Mouse (Mus musculus) megakaryocyte progenitor cell, adult 5-6 weeks (primary cell): Measurements from ENCODE around the gene Xaf1. TPM values are rescaled to one million over a fixed set of nuclear protein-coding genes. Genes with fewer than 3 reads are reported as not detected.
A peak's percentile ranks its signal among the peaks of the same experiment; 100 is the strongest.

Experiments used
- ATAC-seq: replicated peaks from 2 replicates; pipeline ENCODE4 v1.8.0; 2016; ENCODE audit warnings: mild to moderate bottlenecking, moderate TSS enrichment, inconsistent platforms; ENCODE audit not compliant: poor library complexity
- total RNA-seq, 2 experiments: library from RNA; stranded (forward) in 1 of 2; stranded (reverse) in 1 of 2; fragments of 157-497, 149-512 nt in 1 of 2; fragments of 200-1000 nt in 1 of 2; gene quantifications; 2 replicates each; pipeline versions ENCODE4 v1.2.3 to v1.2.4; 2015 to 2017

Gene Xaf1
- total RNA-seq (2015): 7.2 and 16.1 TPM in 2 replicates
- total RNA-seq (2017): 3.5 and 17.4 TPM in 2 replicates

- ATAC-seq: peak; percentile 96
Measured at GRCm38 (mm10) chr11:72301334-72301733, at the start of gene Xaf1. Gene Xaf1, plus strand, starts transcription at chr11:72301629.

GRCm38 (mm10) chr11:72255629-72256028 lies 45.8 kb upstream of the Xaf1 start:
- ATAC-seq: no peak

GRCm38 (mm10) chr11:72256441-72256840 lies 45.0 kb upstream of the Xaf1 start:
- ATAC-seq: no peak

- no peak for ATAC-seq
Measured at GRCm38 (mm10) chr11:72265483-72265882, 35.9 kb upstream of the Xaf1 start.

GRCm38 (mm10) chr11:72266207-72266959 lies 35.0 kb upstream of the Xaf1 start:
- peak; percentile 91 for ATAC-seq

- ATAC-seq: peak; percentile 49; the same call in 1 of the 2 replicates
Measured at GRCm38 (mm10) chr11:72266960-72267560, 34.4 kb upstream of the Xaf1 start, which contains the start of gene Slc13a5. Gene Slc13a5, minus strand, starts transcription at chr11:72267222.

- no peak for ATAC-seq
Measured at GRCm38 (mm10) chr11:72271761-72272160, 29.7 kb upstream of the Xaf1 start.

GRCm38 (mm10) chr11:72273341-72273740 lies 28.1 kb upstream of the Xaf1 start:
- no peak for ATAC-seq

- no peak for ATAC-seq
Measured at GRCm38 (mm10) chr11:72281143-72281851, 20.1 kb upstream of the Xaf1 start.

- no peak for ATAC-seq
Measured at GRCm38 (mm10) chr11:72281852-72282400, 19.5 kb upstream of the Xaf1 start.

GRCm38 (mm10) chr11:72283486-72284224 lies 17.8 kb upstream of the Xaf1 start:
- no peak for ATAC-seq

GRCm38 (mm10) chr11:72284532-72285182 lies 16.8 kb upstream of the Xaf1 start:
- no peak for ATAC-seq

- no peak for ATAC-seq
Measured at GRCm38 (mm10) chr11:72285971-72286480, 15.4 kb upstream of the Xaf1 start.

- ATAC-seq: no peak
Measured at GRCm38 (mm10) chr11:72286651-72287050, 14.8 kb upstream of the Xaf1 start.

GRCm38 (mm10) chr11:72287126-72287525 lies 14.3 kb upstream of the Xaf1 start:
- no peak for ATAC-seq

- ATAC-seq: no peak
Measured at GRCm38 (mm10) chr11:72287543-72287942, 13.9 kb upstream of the Xaf1 start.

- no peak for ATAC-seq
Measured at GRCm38 (mm10) chr11:72293116-72293515, 8.3 kb upstream of the Xaf1 start.

- no peak for ATAC-seq
Measured at GRCm38 (mm10) chr11:72302230-72302629, 801 bp downstream of the Xaf1 start.

GRCm38 (mm10) chr11:72307461-72307860 lies 6.0 kb downstream of the Xaf1 start:
- no peak for ATAC-seq

GRCm38 (mm10) chr11:72308982-72309381 lies 7.6 kb downstream of the Xaf1 start:
- peak; percentile 87 for ATAC-seq
